Mouse (Mus musculus): ENCODE results near the gene Ccr8. TPM values are rescaled to one million over a fixed set of nuclear protein-coding genes. Genes with fewer than 3 reads are reported as not detected.

Gene Ccr8
- polyA plus RNA-seq, 1 experiment from 2014 or later, result not detected

Other genes starting within 250 kb of the Ccr8 start
- gene Wdr48, start 197.2 kb upstream of the Ccr8 start, polyA plus RNA-seq (2016; fragmentation: Nextera tagmentation; extraction: Ambion mirVana), result 65.8 and 71.6 TPM in 2 replicates
- gene Gorasp1, start 154.5 kb upstream of the Ccr8 start, polyA plus RNA-seq (2016; fragmentation: Nextera tagmentation; extraction: Ambion mirVana), result 27.3 and 29.4 TPM in 2 replicates
- gene Ttc21a, start 154.5 kb upstream of the Ccr8 start, polyA plus RNA-seq (2016; fragmentation: Nextera tagmentation; extraction: Ambion mirVana), result 0.16 and 0.42 TPM in 2 replicates
- gene Csrnp1, start 107.5 kb upstream of the Ccr8 start, polyA plus RNA-seq (2016; fragmentation: Nextera tagmentation; extraction: Ambion mirVana), result 1.9 and 2.7 TPM in 2 replicates
- not detected in 2 replicates for gene Xirp1, start 68.5 kb upstream of the Ccr8 start, polyA plus RNA-seq (2016; fragmentation: Nextera tagmentation; extraction: Ambion mirVana)
- 5.9 and 6.7 TPM in 2 replicates for gene Cx3cr1, start 22.2 kb upstream of the Ccr8 start, polyA plus RNA-seq (2016; fragmentation: Nextera tagmentation; extraction: Ambion mirVana)
- gene Slc25a38, start 18.3 kb downstream of the Ccr8 start, polyA plus RNA-seq (2016; fragmentation: Nextera tagmentation; extraction: Ambion mirVana), result 40.4 and 42.1 TPM in 2 replicates
- gene Rpsa, start 35.6 kb downstream of the Ccr8 start, polyA plus RNA-seq (2016; fragmentation: Nextera tagmentation; extraction: Ambion mirVana), result 1,349 and 1,575 TPM in 2 replicates
- 0.22 and 0.73 TPM in 2 replicates for gene Mobp, start 57.6 kb downstream of the Ccr8 start, polyA plus RNA-seq (2016; fragmentation: Nextera tagmentation; extraction: Ambion mirVana)
- gene Myrip, start 209.4 kb downstream of the Ccr8 start, polyA plus RNA-seq (2016; fragmentation: Nextera tagmentation; extraction: Ambion mirVana), result 0.43 and 0.79 TPM in 2 replicates

Measured in midbrain, embryonic 10.5 days (tissue).